Comparison of ENCODE assay signal across 15 mouse cellular contexts in genomic region chr15:80000694-80001093, GRCm38 (mm10). TPM values are rescaled to one million over a fixed set of nuclear protein-coding genes. Genes with fewer than 3 reads are reported as not detected.
DNase-seq lines count a peak whose midpoint lies in the region; TF ChIP-seq lines count a peak whose summit lies in the region.
"Had no signal": no experiment of that assay in that cellular context is flagged by ENCODE, and none has a peak within 500 bp of the region (broad histone marks: within the 10 kb centered on the region; RNA-seq: fewer than 3 reads in every experiment).

No protein-coding gene starts in this region.

- intact Hi-C loops in gastrocnemius, adult 2 months (cut with DNase I) = loop anchor here (2.0 kb wide), 1 partner anchor 40 kb away; no protein-coding TSS in a partner anchor

- no peak for TF ChIP-seq CTCF in gastrocnemius, adult 2 months (IDR thresholded peaks at IDR 0.05)
- TF ChIP-seq CTCF in kidney, adult 2 months (conservative IDR thresholded peaks at IDR 0.05; ENCODE audit: insufficient read depth, insufficient read length, low read depth, low read length) = no peak
- no peak for TF ChIP-seq CTCF in layer of hippocampus, adult 2 months (conservative IDR thresholded peaks at IDR 0.05)

- H3K4me3 ChIP-seq in gastrocnemius, adult 2 months = peak overlapping the region; percentile 13; the same call in 1 of the 2 replicates
- H3K4me3 ChIP-seq in kidney, adult 2 months (ENCODE audit: insufficient read depth, low read depth, low read length) = no peak overlapping the region
- H3K4me3 ChIP-seq in layer of hippocampus, adult 2 months = no peak overlapping the region
- H3K4me3 ChIP-seq: intestine, embryonic 15.5 days; limb, embryonic 15.5 days; midbrain, embryonic 13.5 days had no signal

- no peaks in the 10 kb centered on the region; the same call in 1 of the 2 replicates for H3K36me3 ChIP-seq in kidney, adult 2 months (ENCODE audit: control insufficient read depth, insufficient read depth, low read length)
- H3K36me3 ChIP-seq: limb, embryonic 15.5 days; midbrain, embryonic 13.5 days had no signal

- 45% methylated on average over 8 of the region's 8 CpGs for WGBS in kidney, adult 2 months

- H3K4me1 ChIP-seq in kidney, adult 2 months (ENCODE audit: control insufficient read depth, insufficient read depth, low read length) = peaks cover 14% of the 10 kb centered on the region
- H3K4me1 ChIP-seq: limb, embryonic 15.5 days had no signal

- DNase-seq in gastrocnemius, adult 2 months = no peak
- no peak for DNase-seq in gastrocnemius, adult 8-10 months (ENCODE audit: low spot score in 2 of 2)
- peak; percentile 87 for DNase-seq in kidney, adult 2 months
- DNase-seq in kidney, postnatal 4 days = no peak
- peak; percentile 74 for DNase-seq in kidney, adult 9 months
- DNase-seq in lung, postnatal 25 days (ENCODE audit: low spot score) = peak; percentile 85
- no peak for DNase-seq in layer of hippocampus, postnatal 36 days
- no peak for DNase-seq in layer of hippocampus, adult 2 months (ENCODE audit: low spot score in 2 of 2)
- DNase-seq: cerebellum, adult 9-11 months; embryo, embryonic 11 days; right cerebral cortex, postnatal 25 days; thymus, adult 2 months had no signal

- peak overlapping the region; percentile 94 for H3K27ac ChIP-seq in gastrocnemius, adult 2 months
- peak overlapping the region; percentile 35; the same call in 1 of the 2 replicates for H3K27ac ChIP-seq in kidney, adult 2 months (ENCODE audit: insufficient read depth, low read depth, low read length)
- no peak overlapping the region for H3K27ac ChIP-seq in layer of hippocampus, adult 2 months
- H3K27ac ChIP-seq: intestine, embryonic 15.5 days; limb, embryonic 15.5 days; midbrain, embryonic 13.5 days had no signal

- no peaks in the 10 kb centered on the region for H3K27me3 ChIP-seq in kidney, adult 2 months (replicated peaks; ENCODE audit: control insufficient read depth, insufficient read depth, low read length)
- H3K27me3 ChIP-seq: intestine, embryonic 15.5 days; limb, embryonic 15.5 days had no signal

- no peak for TF ChIP-seq POLR2A in kidney, adult 2 months (IDR thresholded peaks at IDR 0.05; ENCODE audit: low read depth, low read length)

RNA-seq across cellular contexts. Expression of gene Pdgfb, which starts 14.1 kb away (rescaled TPM):
- 10 to 100 TPM; 14.3 to 17.3 TPM for total RNA-seq in gastrocnemius, adult 2 months (2021)
- total RNA-seq in gastrocnemius, adult 8-10 months (2022) = 10 to 100 TPM in 3 of 4 experiments, 1 to 10 TPM in 1; 8.3 to 16.9 (median 12.9) TPM
- 32.2 and 33.4 TPM in 2 replicates for polyA plus RNA-seq in kidney, adult 2 months (2012; rRNA removed)
- 10 to 100 TPM; 27.3 to 27.6 TPM for total RNA-seq in layer of hippocampus, postnatal 36 days (2021)
- 10 to 100 TPM; 27.4 to 29.3 TPM for total RNA-seq in layer of hippocampus, adult 2 months (2021)

RNA-seq across cellular contexts. Expression of gene Cbx7, which starts 29.8 kb away (rescaled TPM):
- total RNA-seq in gastrocnemius, adult 2 months (2021) = 10 to 100 TPM; 18.9 to 19.6 TPM
- 10 to 100 TPM; 19.1 to 26.4 (median 20.8) TPM for total RNA-seq in gastrocnemius, adult 8-10 months (2022)
- polyA plus RNA-seq in kidney, adult 2 months (2012; rRNA removed) = 41.3 and 44.1 TPM in 2 replicates
- 10 to 100 TPM; 40.4 to 44.8 TPM for total RNA-seq in layer of hippocampus, postnatal 36 days (2021)
- total RNA-seq in layer of hippocampus, adult 2 months (2021) = 10 to 100 TPM; 49.8 to 50.3 TPM

Comparison
In these comparisons a context has a peak if more than half of its experiments do, and no peak if none do; other contexts are left out.
1. DNase-seq: peak in kidney, adult 2 months (single experiment), kidney, adult 9 months (single experiment) and lung, postnatal 25 days (single experiment); none in gastrocnemius, adult 2 months (single experiment), gastrocnemius, adult 8-10 months (0 of 2), kidney, postnatal 4 days (0 of 2), layer of hippocampus, postnatal 36 days (0 of 2) and layer of hippocampus, adult 2 months (0 of 2).